In genomic region chr3:70134963-70135362, GRCm38 (mm10) we compare ENCODE assay signal across 26 mouse cellular contexts.
DNase-seq lines count a peak whose midpoint lies in the region; ATAC-seq lines count a peak whose summit lies in the region.
"Had no signal": no experiment of that assay in that cellular context is flagged by ENCODE, and none has a peak within 500 bp of the region (broad histone marks: within the 10 kb centered on the region; RNA-seq: fewer than 3 reads in every experiment).

No protein-coding gene starts in this region.

- no peak overlapping the region for H3K4me2 ChIP-seq in midbrain, embryonic 11.5 days
- no peak overlapping the region for H3K4me2 ChIP-seq in midbrain, embryonic 13.5 days (replicated peaks)
- no peak overlapping the region for H3K4me2 ChIP-seq in neural tube, embryonic 12.5 days (replicated peaks)
- H3K4me2 ChIP-seq: forebrain, embryonic 13.5 days; heart, embryonic 13.5 days; hindbrain, embryonic 13.5 days; limb, embryonic 15.5 days; lung, embryonic 14.5 days; stomach, embryonic 15.5 days had no signal

- no peaks in the 10 kb centered on the region for H3K9me3 ChIP-seq in midbrain, embryonic 11.5 days (ENCODE audit: control insufficient read depth, low read length)
- H3K9me3 ChIP-seq in midbrain, embryonic 13.5 days = no peaks in the 10 kb centered on the region
- H3K9me3 ChIP-seq in neural tube, embryonic 12.5 days = no peaks in the 10 kb centered on the region
- no peaks in the 10 kb centered on the region for H3K9me3 ChIP-seq in embryonic facial prominence, embryonic 10.5 days
- H3K9me3 ChIP-seq: forebrain, embryonic 13.5 days; heart, embryonic 13.5 days; hindbrain, embryonic 13.5 days; limb, embryonic 15.5 days; stomach, embryonic 15.5 days had no signal

- WGBS in midbrain, embryonic 11.5 days = 81% methylated on average over 2 of the region's 2 CpGs
- 55% methylated on average over 2 of the region's 2 CpGs for WGBS in midbrain, embryonic 13.5 days
- 31% methylated on average over 2 of the region's 2 CpGs for WGBS in neural tube, embryonic 12.5 days
- WGBS in embryonic facial prominence, embryonic 10.5 days = 82% methylated on average over 2 of the region's 2 CpGs

- H3K4me3 ChIP-seq in midbrain, embryonic 11.5 days (ENCODE audit: low read depth, low read length) = no peak overlapping the region
- no peak overlapping the region for H3K4me3 ChIP-seq in midbrain, embryonic 13.5 days (replicated peaks)
- no peak overlapping the region for H3K4me3 ChIP-seq in neural tube, embryonic 12.5 days
- no peak overlapping the region for H3K4me3 ChIP-seq in embryonic facial prominence, embryonic 10.5 days
- H3K4me3 ChIP-seq: forebrain, embryonic 13.5 days; heart, embryonic 13.5 days; hindbrain, embryonic 13.5 days; limb, embryonic 15.5 days; myocyte; stomach, embryonic 15.5 days had no signal

- peak; percentile 11 for DNase-seq in embryo, embryonic 11.5 days (ENCODE audit: low read depth, low spot score)
- DNase-seq in embryo, embryonic 11 days = no peak
- DNase-seq in midbrain, embryonic 11.5 days (ENCODE audit: low spot score, missing footprints) = peak; percentile 57
- peak; percentile 44 for DNase-seq in forelimb bud, embryonic 11.5 days (ENCODE audit: low read depth, low spot score)
- DNase-seq in embryonic facial prominence, embryonic 10.5 days (ENCODE audit: low spot score) = no peak
- DNase-seq: adrenal gland, postnatal 10 days; cerebellum, adult 9-11 months; gastrocnemius, postnatal 10 days; heart, postnatal 14 days; kidney, postnatal 36 days; layer of hippocampus, postnatal 36 days; lung, embryonic 14.5 days; lung, postnatal 36 days; right cerebral cortex, adult 18-20 months; thymus, postnatal 25 days had no signal

- no peaks in the 10 kb centered on the region for H3K4me1 ChIP-seq in midbrain, embryonic 11.5 days (ENCODE audit: control insufficient read depth, insufficient read depth, low read length)
- no peaks in the 10 kb centered on the region for H3K4me1 ChIP-seq in midbrain, embryonic 13.5 days (replicated peaks)
- H3K4me1 ChIP-seq in neural tube, embryonic 12.5 days = no peaks in the 10 kb centered on the region
- no peaks in the 10 kb centered on the region for H3K4me1 ChIP-seq in embryonic facial prominence, embryonic 10.5 days
- H3K4me1 ChIP-seq: forebrain, embryonic 13.5 days; heart, embryonic 13.5 days; hindbrain, embryonic 13.5 days; stomach, embryonic 15.5 days had no signal

- H3K36me3 ChIP-seq in midbrain, embryonic 11.5 days (ENCODE audit: control insufficient read depth, insufficient read depth, low read length) = no peaks in the 10 kb centered on the region
- no peaks in the 10 kb centered on the region for H3K36me3 ChIP-seq in midbrain, embryonic 13.5 days
- H3K36me3 ChIP-seq in neural tube, embryonic 12.5 days = no peaks in the 10 kb centered on the region
- no peaks in the 10 kb centered on the region for H3K36me3 ChIP-seq in embryonic facial prominence, embryonic 10.5 days (replicated peaks)
- H3K36me3 ChIP-seq: heart, embryonic 13.5 days; hindbrain, embryonic 13.5 days; limb, embryonic 15.5 days; stomach, embryonic 15.5 days had no signal

- no peak overlapping the region for H3K27ac ChIP-seq in midbrain, embryonic 11.5 days (ENCODE audit: low read depth, low read length)
- no peak overlapping the region for H3K27ac ChIP-seq in midbrain, embryonic 13.5 days
- H3K27ac ChIP-seq in neural tube, embryonic 12.5 days = no peak overlapping the region
- no peak overlapping the region for H3K27ac ChIP-seq in embryonic facial prominence, embryonic 10.5 days (replicated peaks)
- H3K27ac ChIP-seq: forebrain, embryonic 13.5 days; heart, embryonic 13.5 days; hindbrain, embryonic 13.5 days; limb, embryonic 15.5 days; liver, embryonic 14.5 days; stomach, embryonic 15.5 days had no signal

- H3K27me3 ChIP-seq in midbrain, embryonic 11.5 days (ENCODE audit: control insufficient read depth, insufficient read depth, low read length) = no peaks in the 10 kb centered on the region
- H3K27me3 ChIP-seq in midbrain, embryonic 13.5 days = no peaks in the 10 kb centered on the region
- H3K27me3 ChIP-seq in neural tube, embryonic 12.5 days (replicated peaks) = no peaks in the 10 kb centered on the region
- no peaks in the 10 kb centered on the region for H3K27me3 ChIP-seq in embryonic facial prominence, embryonic 10.5 days (replicated peaks; ENCODE audit: low read depth, poor library complexity, severe bottlenecking)
- H3K27me3 ChIP-seq: forebrain, embryonic 13.5 days; heart, embryonic 13.5 days; hindbrain, embryonic 13.5 days; limb, embryonic 15.5 days; stomach, embryonic 15.5 days had no signal

- ATAC-seq in midbrain, embryonic 11.5 days (ENCODE audit: low FRiP score) = no peak
- ATAC-seq in midbrain, embryonic 13.5 days = no peak
- peak; percentile 91 for ATAC-seq in neural tube, embryonic 12.5 days (ENCODE audit: low FRiP score, low read depth)
- no peak for ATAC-seq in frontal cortex, adult (ENCODE audit: low TSS enrichment)
- ATAC-seq: forebrain, embryonic 13.5 days; intestine, postnatal 0 days had no signal

- no peak overlapping the region for H3K9ac ChIP-seq in midbrain, embryonic 11.5 days (ENCODE audit: low read length)
- H3K9ac ChIP-seq in midbrain, embryonic 13.5 days (replicated peaks) = no peak overlapping the region
- no peak overlapping the region for H3K9ac ChIP-seq in neural tube, embryonic 12.5 days
- H3K9ac ChIP-seq: forebrain, embryonic 13.5 days; heart, embryonic 13.5 days; hindbrain, embryonic 13.5 days; limb, embryonic 15.5 days; liver, embryonic 14.5 days; lung, embryonic 14.5 days; stomach, embryonic 15.5 days had no signal

Comparison
In these comparisons a context has a peak if more than half of its experiments do, and no peak if none do; other contexts are left out.
1. DNase-seq: peak in embryo, embryonic 11.5 days (single experiment), midbrain, embryonic 11.5 days (single experiment) and forelimb bud, embryonic 11.5 days (single experiment); none in embryo, embryonic 11 days (single experiment) and embryonic facial prominence, embryonic 10.5 days (single experiment).